Mouse (Mus musculus) ES-E14 (cell line): ENCODE measurements around the gene Mgrn1. TPM values are rescaled to one million over a fixed set of nuclear protein-coding genes. Genes with fewer than 3 reads are reported as not detected.

ENCODE experiments used
- DNase-seq: peaks from one replicate; pipeline ENCODE4 v3.0.0-alpha.2; 2013; ENCODE audit warnings: low read depth, low spot score
- H3K27ac ChIP-seq: 2 replicates; pipeline ENCODE4 v1.5.1; 2012; ENCODE audit warnings: low read depth, mild to moderate bottlenecking, low read length, moderate library complexity, mixed read lengths; ENCODE audit not compliant: poor library complexity, insufficient read depth, severe bottlenecking
- H3K36me3 ChIP-seq: 2 replicates; pipeline ENCODE4 v1.6.1; 2012; ENCODE audit warnings: mild to moderate bottlenecking, low read length, moderate library complexity, mixed read lengths; ENCODE audit not compliant: control insufficient read depth, poor library complexity, insufficient read depth, severe bottlenecking
- H3K4me1 ChIP-seq, 2 experiments: fragments of 150-350 bp in 1 of 2; sonication (generic) in 1 of 2; 2 replicates each; pipeline ENCODE4 v1.6.1; 2012; ENCODE audit warnings: low read length in 2 of 2, mild to moderate bottlenecking in 1 of 2, mixed read lengths in 1 of 2; ENCODE audit not compliant: control insufficient read depth in 2 of 2, insufficient read depth in 2 of 2, poor library complexity in 1 of 2
- H3K4me3 ChIP-seq, 2 experiments: fragments of 150-350 bp in 1 of 2; sonication (generic) in 1 of 2; 2 replicates each; pipeline ENCODE4 v1.5.1; 2012; ENCODE audit warnings: low read length in 2 of 2, low read depth in 1 of 2, mild to moderate bottlenecking in 1 of 2, mixed read lengths in 1 of 2; ENCODE audit not compliant: insufficient read depth in 1 of 2, poor library complexity in 1 of 2, severe bottlenecking in 1 of 2
- H3K9ac ChIP-seq: 2 replicates; pipeline ENCODE4 v1.6.1; 2012; ENCODE audit warnings: low read depth, mild to moderate bottlenecking, low read length, mixed read lengths; ENCODE audit not compliant: poor library complexity, insufficient read depth, severe bottlenecking
- H3K9me3 ChIP-seq: fragments of 150-350 bp; sonication (generic); 2 replicates; pipeline ENCODE4 v1.6.1; 2012; ENCODE audit warnings: low read depth, mild to moderate bottlenecking, low read length; ENCODE audit not compliant: control insufficient read depth, insufficient read depth
- CHD2 ChIP-seq: IDR thresholded peaks from 2 replicates; pipeline ENCODE4 v1.6.1; 2014; ENCODE audit warnings: mild to moderate bottlenecking, low read depth, low read length, inconsistent platforms
- HCFC1 ChIP-seq: IDR thresholded peaks from 2 replicates; pipeline ENCODE4 v1.6.1; 2012; ENCODE audit warnings: low read length, inconsistent platforms, borderline replicate concordance; ENCODE audit not compliant: insufficient read depth
- MAFK ChIP-seq: IDR thresholded peaks from 2 replicates; pipeline ENCODE4 v1.6.1; 2014; ENCODE audit warnings: mild to moderate bottlenecking, low read depth, low read length, inconsistent platforms; ENCODE audit not compliant: insufficient read depth
- ZC3H11A ChIP-seq: IDR thresholded peaks from 2 replicates; pipeline ENCODE4 v1.6.1; 2012; ENCODE audit warnings: low read depth, mild to moderate bottlenecking, inconsistent platforms, low read length, borderline replicate concordance
- ZNF384 ChIP-seq: IDR thresholded peaks from 2 replicates; pipeline ENCODE4 v1.6.1; 2012; ENCODE audit warnings: low read depth, low read length, inconsistent platforms
- in situ Hi-C, 2 experiments: fragments of 600-800 bp; cut with MboI; formaldehyde crosslinking; loops; one replicate each; pipeline ENCODE4 v1.15.1; 2025; ENCODE audit warnings: low sequenced_read_pairs in 2 of 2, inconsistent platforms in 1 of 2; ENCODE audit not compliant: unreplicated experiment in 2 of 2
- total RNA-seq: library from RNA; depleted of rRNA; stranded (reverse); fragments of 300-350 nt; gene quantifications from 2 replicates; pipeline ENCODE4 v1.2.3, GENCODE M21; 2012

Gene Mgrn1
- total RNA-seq, 1 experiment = 24.0 TPM

DNA sequence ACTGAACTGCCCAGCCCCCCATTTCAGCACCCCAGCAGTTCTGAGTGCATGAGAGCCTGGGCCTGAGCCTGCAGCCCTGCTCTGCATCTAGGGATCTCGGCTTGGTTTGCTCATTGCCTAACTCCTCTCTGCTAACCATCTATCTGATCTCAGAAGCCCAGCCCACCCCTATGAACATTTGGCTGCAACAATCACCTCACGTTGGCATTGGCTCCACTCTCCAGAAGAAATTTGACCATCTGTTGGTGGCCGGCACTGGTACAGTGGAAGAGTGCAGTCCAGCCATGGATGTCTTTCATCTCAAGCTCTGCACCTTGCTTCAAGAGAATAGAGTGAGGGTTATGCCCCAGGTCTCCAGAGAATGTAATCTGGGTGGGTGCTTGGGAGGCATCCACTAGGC, 71.4 kb downstream of the Mgrn1 start:
- TF ChIP-seq CHD2 (no peak), ZC3H11A (no peak), HCFC1 (no peak), ZNF384 (no peak), MAFK (no peak)
- no peak for DNase-seq
- Histone ChIP-seq H3K9me3 (no peaks in the 10 kb centered on the region), H3K4me3 (no peak overlapping the region), H3K27ac (no peak overlapping the region), H3K4me1 (0 out of 4 replicates have a peak, but pooled peaks cover 0 to under 1% of the 10 kb centered on the region in 2 experiments), H3K9ac (no peak overlapping the region), H3K36me3 (peaks cover 12% of the 10 kb centered on the region)
- in situ Hi-C loops = no loop called here

DNA sequence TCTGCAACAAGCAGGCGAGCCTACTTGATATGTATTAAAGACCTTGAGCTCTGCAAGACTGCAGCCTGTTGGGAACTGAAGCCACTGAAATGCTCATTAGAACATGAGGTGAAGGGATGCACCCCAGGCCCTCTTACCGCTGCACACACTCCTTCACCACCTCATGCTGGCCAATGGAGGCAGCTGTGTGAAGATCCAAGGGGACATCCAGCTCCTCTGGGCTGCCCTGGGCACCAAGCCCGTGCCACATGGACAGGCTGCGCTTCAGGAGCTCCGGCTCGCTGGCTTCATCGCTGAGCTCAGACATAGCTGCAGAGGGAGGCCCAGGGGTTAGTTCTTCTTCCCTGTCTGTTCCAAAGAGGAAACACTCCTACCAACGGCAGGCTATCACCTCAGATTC, 74.2 kb downstream of the Mgrn1 start:
- DNase-seq = no peak
- H3K9ac ChIP-seq = no peak overlapping the region
- H3K4me1 ChIP-seq = peaks cover 2 to 5% of the 10 kb centered on the region in 2 experiments; a peak in 1 of 4 replicates
- no peak for TF ChIP-seq ZC3H11A
- TF ChIP-seq CHD2 = no peak
- TF ChIP-seq HCFC1 = no peak
- no peak for TF ChIP-seq MAFK
- no peak for TF ChIP-seq ZNF384
- in situ Hi-C loops = no loop called here
- H3K9me3 ChIP-seq = no peaks in the 10 kb centered on the region
- no peak overlapping the region for H3K27ac ChIP-seq
- no peak overlapping the region for H3K4me3 ChIP-seq
- peaks cover 6% of the 10 kb centered on the region; the same call in 1 of the 2 replicates for H3K36me3 ChIP-seq

DNA sequence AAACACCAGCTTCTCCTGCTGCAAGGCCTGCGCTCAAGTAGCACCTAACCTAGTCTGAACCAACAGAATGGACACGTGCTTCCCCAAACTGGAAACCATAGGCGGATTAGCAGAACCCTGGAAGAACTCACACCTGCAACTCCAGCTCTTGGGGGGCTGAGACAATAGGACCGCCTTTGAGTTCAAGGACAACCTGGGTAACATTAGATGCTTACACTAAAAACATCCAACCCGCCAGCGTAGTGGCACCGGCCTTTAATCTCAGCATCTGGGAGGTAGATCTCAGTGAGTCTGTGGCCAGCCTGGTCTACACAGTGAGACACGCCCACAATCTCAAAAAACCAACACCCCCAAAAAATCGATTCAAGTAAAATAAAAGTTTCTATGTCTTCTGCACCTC, 77.3 kb downstream of the Mgrn1 start:
- TF ChIP-seq CHD2 (no peak), ZC3H11A (no peak), HCFC1 (no peak), MAFK (no peak), ZNF384 (no peak)
- in situ Hi-C loops = no loop called here
- DNase-seq = no peak
- Histone ChIP-seq H3K9ac (peak overlapping the region; percentile 64), H3K4me3 (peak overlapping the region; percentile 70 to 76), H3K36me3 (no peaks in the 10 kb centered on the region), H3K9me3 (no peaks in the 10 kb centered on the region), H3K27ac (no peak overlapping the region), H3K4me1 (peaks cover 2 to 5% of the 10 kb centered on the region in 2 experiments; a peak in 1 of 4 replicates)

DNA sequence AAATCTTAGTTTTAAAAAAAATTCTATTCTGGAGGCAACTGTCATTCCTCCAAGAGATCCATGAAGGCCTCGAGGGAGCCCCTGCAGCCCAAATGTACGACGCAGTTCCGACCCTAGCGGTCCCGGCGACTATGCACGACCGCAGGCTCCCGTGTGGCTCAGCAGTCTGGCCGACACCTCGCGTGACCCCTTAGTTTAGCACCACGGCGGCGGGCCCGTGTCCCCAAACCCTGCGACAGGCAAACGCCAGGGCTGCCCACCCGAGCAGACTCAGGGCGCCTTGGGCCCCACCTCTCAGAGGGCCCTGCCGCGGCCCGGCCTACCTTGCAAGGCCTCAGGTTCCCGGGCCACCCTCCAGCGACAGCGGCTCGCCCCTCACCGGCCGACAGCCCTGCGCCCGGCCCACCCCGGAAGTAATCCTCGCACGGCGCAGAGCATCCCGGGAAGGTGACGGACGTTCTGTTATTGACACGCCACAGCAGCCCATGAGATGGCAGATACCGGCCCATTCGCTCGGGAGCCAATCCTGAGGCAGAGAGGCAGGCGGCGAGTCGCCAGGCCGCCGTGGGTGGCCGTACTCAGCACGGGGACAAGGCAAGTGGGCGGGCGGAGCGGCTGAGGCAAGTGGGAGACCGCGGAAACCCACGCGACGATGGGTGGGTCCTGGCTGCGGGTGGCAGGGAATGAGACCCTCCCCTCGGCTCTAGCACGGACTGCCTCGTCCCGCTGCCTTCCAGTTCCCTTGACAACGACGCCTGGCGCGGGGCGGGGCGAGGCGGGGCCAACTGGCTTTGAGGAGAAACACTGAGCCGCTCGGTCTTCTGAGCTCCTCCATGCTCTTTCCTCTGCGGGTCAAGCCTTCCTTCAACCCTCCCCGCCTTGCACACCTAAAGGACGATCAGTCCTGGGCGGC, 78.0 kb downstream of the Mgrn1 start, which contains the start of gene Anks3:
Gene Anks3, minus strand, starts transcription at position 409 of the 913 bp plus-strand sequence.
- Histone ChIP-seq H3K4me3 (peak within 1 kb of the TSS; percentile 70 to 76), H3K9me3 (no peaks in the 10 kb centered on the region), H3K9ac (peak within 1 kb of the TSS; percentile 77), H3K36me3 (no peaks in the 10 kb centered on the region), H3K27ac (peak within 1 kb of the TSS; percentile 11; the same call in 1 of the 2 replicates), H3K4me1 (peaks cover 2 to 5% of the 10 kb centered on the region in 2 experiments; a peak in 1 of 4 replicates)
- in situ Hi-C loops = no loop called here
- DNase-seq = peak; percentile 88
- TF ChIP-seq ZNF384 (no peak), ZC3H11A (no peak), CHD2 (0 out of 2 replicates have a peak, but pooled peaks have one; percentile 33), MAFK (no peak), HCFC1 (no peak)
